Mouse (Mus musculus) embryo, embryonic 11 days (tissue): ENCODE data around the gene Clic5.
A peak's percentile ranks its signal among the peaks of the same experiment; 100 is the strongest.
"Not testable (repeated sequence)": the region's sequence is repeated elsewhere in the genome, so short reads cannot be mapped to it uniquely, and the experiment has no call there.

Experiments
- DNase-seq: peaks from one replicate; pipeline ENCODE4 v3.0.0-alpha.2; 2015

Gene Clic5

GRCm38 (mm10) chr17:44188042-44188768 is at the start of gene Clic5:
Gene Clic5, plus strand, starts transcription at chr17:44188584.
- peak; percentile 69 for DNase-seq

- no peak for DNase-seq
Observed at GRCm38 (mm10) chr17:44145806-44146205, 42.6 kb upstream of the Clic5 start.

- no peak for DNase-seq
Observed at GRCm38 (mm10) chr17:44148109-44148846, 40.1 kb upstream of the Clic5 start.

- peak; percentile 38 for DNase-seq
Observed at GRCm38 (mm10) chr17:44151130-44151529, 37.3 kb upstream of the Clic5 start.

DNA sequence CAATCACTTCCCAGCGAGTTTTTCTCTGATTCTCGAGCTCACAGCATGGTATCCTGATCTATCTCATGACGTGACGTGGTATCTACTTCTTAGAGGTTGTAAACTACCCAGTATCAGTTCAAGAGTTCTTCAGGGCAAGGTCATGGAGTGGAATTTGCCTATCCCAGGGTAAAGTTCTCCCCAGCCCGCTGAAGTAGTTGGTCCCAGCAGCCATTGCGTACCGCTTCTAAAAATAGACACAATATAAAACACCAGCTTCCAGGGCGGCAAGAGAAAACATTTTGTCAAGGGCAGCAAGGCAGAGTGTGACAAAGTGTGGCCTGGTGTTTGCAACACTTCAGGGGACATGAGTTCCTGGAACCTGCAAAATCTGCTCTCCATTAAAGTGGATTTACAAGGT is 36.5 kb upstream of the Clic5 start:
- no peak for DNase-seq

DNA sequence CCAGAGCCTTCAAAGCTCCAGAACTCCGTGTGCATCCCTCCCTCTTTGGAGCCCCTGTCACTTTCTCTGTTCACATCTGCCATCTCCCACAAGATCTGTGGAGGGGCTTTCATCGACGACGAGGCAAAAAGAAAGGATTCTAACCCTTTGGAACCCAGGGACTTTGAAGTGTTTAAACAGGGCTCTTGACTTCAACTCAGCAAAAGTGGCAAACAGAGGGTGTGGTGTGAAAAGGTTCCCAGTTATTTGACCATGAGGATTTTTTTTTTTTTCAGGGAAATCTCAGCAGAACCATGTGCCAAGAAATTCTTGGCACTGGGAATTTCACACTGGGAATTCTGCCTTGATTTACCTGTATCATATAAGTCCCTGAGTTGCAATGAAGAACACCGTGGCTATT is 34.5 kb upstream of the Clic5 start:
- DNase-seq, result no peak

GRCm38 (mm10) chr17:44155204-44155603 is 33.2 kb upstream of the Clic5 start:
- no peak for DNase-seq

- no peak for DNase-seq
Observed at GRCm38 (mm10) chr17:44158186-44158585, 30.2 kb upstream of the Clic5 start.

DNA sequence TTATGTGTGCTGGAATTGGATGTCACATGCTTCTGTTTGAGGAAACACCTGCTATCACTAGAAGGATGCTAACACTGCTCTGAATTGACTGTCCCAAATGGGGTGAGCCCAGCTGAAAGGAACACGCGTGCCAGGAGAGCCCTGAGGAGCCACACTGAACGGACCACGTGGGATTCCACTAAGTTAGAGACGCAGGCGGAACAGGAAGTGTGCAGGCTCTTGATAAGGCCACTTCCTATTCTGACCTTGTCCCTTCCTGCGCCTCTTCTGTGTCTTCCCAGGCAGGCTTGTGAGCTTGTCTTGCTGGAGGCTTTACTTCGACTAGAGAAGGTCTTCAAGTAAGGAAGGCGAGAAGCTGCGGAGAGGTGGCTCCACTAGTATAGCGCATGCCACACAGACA is 27.9 kb upstream of the Clic5 start:
- DNase-seq, result no peak

GRCm38 (mm10) chr17:44162514-44162913 is 25.9 kb upstream of the Clic5 start:
- DNase-seq, result no peak

- no peak for DNase-seq
Observed at GRCm38 (mm10) chr17:44162935-44163334, 25.4 kb upstream of the Clic5 start.

DNA sequence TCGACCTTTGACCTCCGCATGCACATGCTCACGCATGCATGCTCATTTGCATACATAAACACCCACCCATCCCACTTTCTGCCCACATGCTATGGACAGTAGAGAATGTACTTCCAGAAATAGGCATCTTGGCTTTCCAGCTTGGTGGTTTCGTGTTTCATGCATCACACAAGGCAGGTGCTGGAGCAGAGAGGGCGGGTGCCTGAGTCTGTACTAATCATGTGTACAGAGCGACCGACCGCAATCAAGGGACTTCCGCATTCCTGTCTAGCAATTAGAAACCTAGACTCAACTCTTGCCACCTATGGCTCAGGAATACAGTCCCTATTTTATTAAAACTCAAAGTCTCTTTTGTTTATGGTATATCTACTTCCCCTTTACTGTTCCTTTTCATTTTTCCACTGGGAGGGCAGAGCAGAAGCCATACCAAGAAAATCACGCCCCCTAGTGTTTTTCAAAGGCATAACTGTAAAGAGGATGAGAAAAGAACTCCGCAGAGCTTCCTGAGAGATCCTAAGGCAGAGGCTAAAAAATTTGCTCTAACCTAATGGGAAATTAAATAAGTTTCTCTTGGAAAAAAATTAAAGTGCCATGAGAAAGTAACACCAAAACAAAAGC is 22.5 kb upstream of the Clic5 start:
- DNase-seq, result no peak

DNA sequence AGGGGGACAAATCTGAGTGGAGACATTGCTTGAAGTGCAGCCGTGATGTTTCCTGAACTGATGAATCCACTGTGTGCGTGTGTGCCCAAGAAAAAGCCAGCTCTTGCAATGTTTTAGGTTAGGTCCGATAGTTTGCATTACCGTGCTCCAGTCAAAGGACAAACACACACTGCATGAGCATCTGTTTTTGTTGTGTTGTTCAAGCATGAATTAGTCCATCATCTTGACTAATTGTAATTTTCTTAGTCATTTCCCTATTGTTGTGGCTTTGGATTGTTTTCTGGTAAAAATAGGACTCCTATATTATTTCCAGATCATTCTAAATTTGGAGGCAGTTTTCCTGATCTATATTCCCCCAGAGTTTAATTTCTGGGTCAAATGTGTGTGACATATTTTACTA is 18.7 kb upstream of the Clic5 start:
- DNase-seq, result no peak

DNA sequence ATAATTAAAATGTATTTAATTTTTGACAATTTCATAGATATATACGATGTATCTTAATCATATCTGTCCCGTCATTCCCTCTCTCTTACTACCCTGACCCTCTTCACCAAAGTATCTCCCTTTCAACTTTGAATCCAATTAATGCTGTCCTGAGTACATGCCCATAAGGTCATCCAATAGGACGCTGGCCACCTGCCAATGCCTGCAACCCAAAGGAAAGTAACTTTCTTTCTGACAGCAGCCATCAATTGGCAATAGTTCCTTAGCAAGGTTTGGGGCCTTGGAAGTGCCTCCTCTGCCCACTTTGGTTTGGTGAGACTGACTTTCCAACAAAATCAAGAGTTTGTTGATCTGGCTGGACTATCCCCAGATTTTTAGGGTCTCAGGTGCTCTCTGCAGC is 18.1 kb upstream of the Clic5 start:
- no peak for DNase-seq

- no peak for DNase-seq
Observed at GRCm38 (mm10) chr17:44171930-44172329, 16.5 kb upstream of the Clic5 start.

GRCm38 (mm10) chr17:44173341-44173740 is 15.0 kb upstream of the Clic5 start:
- no peak for DNase-seq

DNA sequence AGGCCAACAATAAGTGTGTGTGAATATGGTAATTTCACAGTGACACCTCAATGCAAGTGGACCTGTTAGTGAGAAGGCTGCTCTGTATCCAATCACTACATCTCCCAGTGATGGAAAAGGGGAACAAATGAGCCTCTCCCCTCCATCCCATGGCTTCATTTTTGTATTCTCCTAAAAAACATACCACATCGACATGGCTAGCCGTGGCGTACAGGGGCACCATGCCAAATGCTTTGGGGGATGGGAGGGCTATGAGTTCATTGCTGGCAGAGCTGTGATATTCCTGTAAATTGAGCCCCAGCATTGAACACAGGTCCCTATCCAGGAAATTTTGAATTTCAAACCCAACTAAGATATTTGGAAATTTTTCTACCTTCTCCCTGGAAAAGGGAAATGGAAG is 11.1 kb upstream of the Clic5 start:
- no peak for DNase-seq

GRCm38 (mm10) chr17:44181346-44181745 is 7.0 kb upstream of the Clic5 start:
- no peak for DNase-seq

DNA sequence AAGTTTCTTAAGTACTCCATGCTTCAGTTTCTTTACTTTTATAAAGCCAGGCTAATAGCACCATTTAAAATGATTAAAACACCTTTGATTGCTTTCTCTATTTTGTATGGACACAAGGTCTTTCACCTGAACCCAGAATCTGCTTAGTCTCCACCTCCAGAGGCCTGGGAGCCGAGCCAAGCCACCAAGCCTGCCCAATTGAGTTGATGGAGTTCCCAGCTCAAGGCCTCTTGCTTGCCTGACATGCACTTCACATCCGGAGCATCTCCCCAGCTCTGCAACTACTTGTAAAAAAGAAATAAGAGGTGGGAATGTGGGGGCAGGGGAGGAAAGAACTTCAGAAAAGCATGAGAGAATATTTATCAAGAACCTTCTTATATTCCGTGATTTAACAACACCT is 1.5 kb upstream of the Clic5 start:
- no peak for DNase-seq

- DNase-seq, result not testable (repeated sequence)
Observed at GRCm38 (mm10) chr17:44187537-44187936, 847 bp upstream of the Clic5 start.

DNA sequence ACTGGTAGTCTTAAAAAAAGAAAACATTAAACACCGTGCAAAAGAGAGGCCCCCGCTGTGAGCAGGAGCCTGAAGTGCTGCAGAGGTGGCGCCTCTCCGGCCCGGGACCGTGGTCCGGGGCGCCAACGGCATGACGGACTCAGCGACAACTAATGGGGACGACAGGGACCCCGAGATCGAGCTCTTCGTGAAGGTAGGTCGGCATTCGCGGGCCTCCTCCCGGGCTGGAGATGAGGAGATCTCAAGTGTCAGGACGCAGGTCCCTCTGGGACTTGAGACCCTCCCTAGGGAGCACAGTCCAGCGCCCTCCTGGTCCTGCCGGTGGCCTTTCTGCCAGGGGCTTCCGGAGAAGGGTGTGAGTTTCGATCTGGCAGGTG is 373 bp downstream of the Clic5 start:
- DNase-seq, result peak; percentile 23

GRCm38 (mm10) chr17:44189696-44190095 is 1.3 kb downstream of the Clic5 start:
- peak; percentile 58 for DNase-seq

- DNase-seq, result no peak
Observed at GRCm38 (mm10) chr17:44190246-44190645, 1.9 kb downstream of the Clic5 start.

GRCm38 (mm10) chr17:44192981-44193380 is 4.6 kb downstream of the Clic5 start:
- no peak for DNase-seq
